Mouse (Mus musculus) urinary bladder, adult 18-20 months (tissue): Measurements from ENCODE around the gene Nme6.
"Not testable (repeated sequence)": the region's sequence is repeated elsewhere in the genome, so short reads cannot be mapped to it uniquely, and the experiment has no call there.

Experiments used
- DNase-seq, 2 experiments: peaks; one replicate each; pipeline ENCODE4 v3.0.0; 2022; ENCODE audit warnings: low spot score in 2 of 2, mixed read lengths in 2 of 2

Nme6 gene

DNA sequence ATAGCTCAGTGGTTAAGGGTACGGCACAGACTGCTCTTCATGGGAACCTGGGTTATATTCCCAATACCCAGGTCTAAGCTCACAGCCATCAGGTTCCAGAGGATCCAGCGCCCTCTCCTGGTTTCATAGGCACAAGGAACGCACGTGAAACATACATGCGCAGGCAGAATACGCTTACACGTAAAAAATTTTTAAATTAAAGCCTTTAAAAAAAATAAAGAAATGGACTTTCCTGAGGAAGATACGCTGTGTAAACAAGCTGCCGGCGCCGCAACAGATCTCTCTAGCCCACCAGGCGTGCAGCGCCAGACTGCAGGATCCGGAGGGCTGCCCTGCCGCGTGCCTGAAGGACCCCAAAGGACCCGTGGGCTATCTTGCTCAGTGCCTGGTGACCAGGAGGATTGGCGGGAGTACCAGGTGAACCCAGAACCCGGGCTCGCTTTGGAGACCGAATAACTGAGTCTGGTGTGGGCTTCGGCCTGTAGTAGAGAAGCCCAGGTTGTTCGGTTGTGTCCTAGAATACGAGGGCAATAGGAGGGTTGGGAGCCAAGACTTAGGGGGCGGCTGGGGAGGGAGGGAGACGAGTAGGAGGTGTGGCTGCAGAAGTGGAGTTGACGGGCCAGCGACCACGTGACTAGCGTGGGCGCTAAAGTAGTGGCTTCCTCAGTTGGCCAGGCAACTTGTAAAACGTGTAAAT lies at the start of gene Nme6:
Gene Nme6 (plus strand): TSS at position 359 of the 697 bp plus-strand sequence.
- peak; percentile 77 to 81 for DNase-seq

DNA sequence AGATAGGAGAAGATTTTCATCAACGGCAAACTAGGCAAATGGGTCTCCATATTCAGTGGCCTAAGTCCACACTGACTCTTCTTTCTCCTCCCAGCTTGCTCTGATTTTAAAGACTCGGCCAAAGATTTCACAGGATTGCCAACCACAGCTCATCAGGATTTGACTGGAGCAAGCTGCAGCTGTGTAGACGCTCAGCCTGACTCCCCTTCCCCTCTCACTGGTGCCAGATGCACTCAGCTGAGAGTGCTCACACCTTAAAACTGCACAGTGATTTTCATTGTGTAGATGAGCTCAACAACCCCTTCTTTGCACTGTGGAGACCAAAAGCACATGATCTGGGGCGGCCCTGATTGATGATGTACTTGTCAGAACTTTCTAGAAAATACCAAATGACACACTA lies 42.0 kb upstream of the Nme6 start, which contains the start of gene Fbxw27:
Gene Fbxw27 (minus strand): TSS at position 101 of the 400 bp plus-strand sequence.
- DNase-seq: not testable (repeated sequence)

DNA sequence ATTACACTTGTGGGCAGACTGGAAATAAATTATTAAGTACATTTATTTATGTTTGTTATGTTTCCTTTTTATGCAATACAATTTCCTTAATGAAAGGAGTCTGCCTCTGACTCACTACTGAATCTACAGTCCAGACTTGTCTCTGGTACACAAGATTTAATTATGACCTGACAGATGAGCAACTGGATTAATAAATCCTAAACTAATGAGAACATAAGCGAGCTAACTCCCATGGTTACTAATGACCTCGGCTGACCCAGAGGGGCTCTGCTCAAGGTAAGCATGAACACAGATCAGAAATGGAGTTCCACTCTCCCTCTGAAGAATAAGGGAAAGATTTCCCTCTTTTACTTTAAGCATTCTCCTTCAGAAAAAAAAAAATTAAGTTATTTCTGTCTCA lies 37.3 kb upstream of the Nme6 start:
- DNase-seq: no peak

DNA sequence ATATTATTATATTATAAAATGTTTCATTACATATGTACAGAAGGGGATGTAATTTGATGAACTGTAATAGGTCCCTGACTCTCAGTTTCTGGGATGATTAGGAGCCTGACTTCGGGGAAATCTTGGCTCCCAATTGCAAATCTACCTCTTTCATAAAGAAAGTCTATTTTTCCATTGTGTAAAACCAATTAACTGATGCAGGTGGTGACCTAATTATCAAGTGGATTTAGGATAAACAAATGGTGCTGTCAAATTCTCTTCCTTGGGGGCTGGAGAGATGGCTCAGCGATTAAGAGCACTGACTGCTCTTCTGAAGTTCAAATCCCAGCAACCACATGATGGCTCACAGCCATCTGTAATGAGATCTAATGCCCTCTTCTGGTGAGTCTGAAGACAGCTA lies 36.7 kb upstream of the Nme6 start:
- DNase-seq: no peak

DNA sequence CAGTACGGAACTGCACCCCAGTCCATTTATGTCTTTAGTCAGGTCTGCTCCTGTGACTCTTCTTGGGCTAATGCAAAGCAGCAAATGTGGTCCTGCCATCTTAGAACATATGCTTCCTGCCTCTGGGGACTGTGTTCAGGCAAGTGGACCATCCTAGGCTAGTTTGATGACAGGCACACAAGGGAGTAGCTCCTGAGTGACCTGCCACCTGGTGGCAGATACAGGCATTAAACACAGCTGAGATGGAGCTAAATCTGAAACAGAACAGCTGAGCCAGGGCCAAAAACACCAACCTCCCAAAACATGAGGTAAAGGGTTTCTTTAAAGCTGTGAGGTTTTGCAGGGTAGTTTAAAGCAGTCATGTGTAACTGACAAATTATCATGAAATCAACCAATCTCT lies 34.5 kb upstream of the Nme6 start:
- DNase-seq: peak in 1 of 2 experiments; percentile 16

DNA sequence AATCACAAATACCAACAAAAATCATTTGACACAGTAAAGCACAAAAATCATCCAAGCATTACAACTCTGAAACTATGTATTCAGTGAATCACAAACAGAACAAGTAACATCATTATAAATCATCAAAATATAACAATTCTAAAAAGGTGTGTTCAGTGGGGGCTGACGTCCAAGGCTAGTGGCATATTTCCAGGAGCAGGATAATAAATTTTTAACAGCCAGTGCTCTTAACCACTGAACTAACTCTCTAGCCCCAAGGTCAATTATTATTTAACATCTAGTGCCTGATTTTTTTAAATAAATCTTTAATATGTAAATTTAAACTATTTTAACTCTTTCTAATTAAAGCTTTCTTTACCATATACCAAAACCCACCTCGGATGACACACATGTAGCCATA lies 27.0 kb upstream of the Nme6 start:
- DNase-seq: not testable (repeated sequence)

DNA sequence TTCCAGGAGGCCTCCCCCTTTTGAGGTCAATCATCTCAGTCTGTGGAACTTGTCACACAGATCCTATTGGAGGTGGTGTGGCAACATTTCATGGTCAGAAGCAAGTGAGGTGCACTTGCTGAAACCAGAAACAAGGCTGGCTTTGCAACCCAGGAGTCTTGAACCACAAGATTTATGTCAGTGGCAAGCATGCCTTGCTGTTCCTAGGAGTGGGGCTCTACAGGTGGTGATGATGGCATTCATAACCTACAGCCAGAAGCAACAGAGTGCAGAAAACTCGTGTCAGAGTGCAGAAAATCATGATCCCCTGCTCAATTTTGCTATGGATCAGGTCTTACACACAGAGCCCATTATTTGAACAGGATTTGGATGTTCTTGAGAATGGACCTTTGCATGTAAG lies 26.3 kb upstream of the Nme6 start:
- DNase-seq: no peak

DNA sequence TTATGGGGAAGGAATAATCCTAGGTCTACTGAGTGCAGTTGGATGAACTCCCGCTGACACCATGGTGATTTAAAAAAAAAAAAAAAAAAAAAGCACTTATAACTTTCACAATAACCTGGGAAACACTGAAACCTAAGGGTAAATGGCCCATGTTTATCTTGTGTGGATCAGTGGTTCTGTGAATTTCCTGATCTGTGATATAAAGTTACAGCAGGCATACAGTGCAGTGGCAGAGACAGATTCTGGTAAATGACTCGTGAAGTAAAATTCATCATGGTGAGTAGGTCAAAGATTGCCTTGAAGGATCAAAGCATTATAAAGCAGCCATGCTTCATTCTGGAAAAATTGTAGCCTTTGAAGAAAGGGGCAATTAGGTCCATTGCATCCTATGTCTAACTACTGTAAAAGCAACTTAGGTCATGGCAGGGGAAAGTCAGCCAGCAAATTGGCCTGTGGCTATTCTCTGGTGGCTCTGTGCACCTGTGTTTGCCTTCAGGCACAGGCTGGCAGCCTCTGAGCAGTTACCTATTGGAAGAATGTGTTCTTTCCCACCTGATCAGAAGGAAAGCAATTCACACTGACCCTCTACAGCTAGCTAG lies 25.8 kb upstream of the Nme6 start:
- no peak for DNase-seq

DNA sequence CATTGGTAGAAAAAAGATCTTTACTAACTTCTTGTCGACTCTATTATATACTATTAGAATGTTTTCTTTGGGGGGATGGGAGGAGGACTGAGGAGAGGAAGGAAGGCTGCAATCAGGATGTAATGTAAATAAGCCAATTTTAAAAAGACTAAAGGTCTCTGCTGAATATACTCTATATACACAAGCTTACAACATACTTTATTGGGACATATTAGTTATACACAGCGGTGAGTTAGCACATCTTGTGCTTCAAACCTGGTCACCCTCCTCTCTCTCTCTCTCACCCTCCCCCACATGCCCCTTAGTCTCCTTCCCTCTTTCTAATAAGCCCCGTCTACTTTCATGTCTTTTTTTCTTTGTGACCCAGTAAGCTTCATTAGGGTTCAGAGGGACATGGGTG lies 24.7 kb upstream of the Nme6 start:
- no peak for DNase-seq

DNA sequence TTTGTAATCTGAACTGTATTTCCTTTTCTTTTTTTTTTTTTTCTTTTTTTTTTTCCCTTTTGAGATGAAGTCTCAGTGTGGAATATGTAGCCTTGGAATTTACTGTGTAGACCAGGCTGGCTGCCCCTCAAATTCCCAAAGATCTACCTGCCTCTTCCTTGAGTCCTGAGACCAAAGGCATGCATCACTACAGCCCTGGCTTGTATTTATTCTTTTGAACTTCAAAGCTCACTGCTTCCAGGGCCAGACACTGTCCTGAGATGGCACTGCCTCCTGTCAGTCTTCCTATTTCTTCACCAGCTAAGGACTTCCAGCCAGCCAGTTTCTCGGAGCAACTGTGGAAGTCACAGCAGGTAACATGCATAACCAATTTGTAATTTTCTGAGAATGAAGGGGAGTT lies 20.6 kb upstream of the Nme6 start, which contains the start of gene Spink8:
Gene Spink8 (plus strand): TSS at position 301 of the 400 bp plus-strand sequence.
- DNase-seq: no peak

DNA sequence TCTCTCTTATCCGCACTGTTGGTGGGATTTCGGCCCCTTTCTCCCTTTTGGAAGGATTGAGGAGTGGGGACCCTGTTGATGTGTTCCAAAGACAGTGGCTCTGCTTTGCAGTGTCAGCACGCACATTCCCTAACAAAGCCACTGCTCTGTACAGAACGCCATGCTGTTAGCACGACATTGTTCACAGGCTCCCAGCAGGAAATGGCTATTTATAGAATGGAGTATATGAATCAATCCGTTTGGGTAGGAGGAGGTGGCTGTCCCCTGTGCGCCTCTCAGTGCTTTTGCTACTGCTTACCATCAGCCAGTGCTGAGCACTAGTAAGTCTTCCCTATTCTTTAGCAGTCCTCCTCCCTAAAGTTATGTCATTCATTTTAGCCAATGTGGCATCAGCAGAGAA lies 19.1 kb upstream of the Nme6 start:
- no peak for DNase-seq

DNA sequence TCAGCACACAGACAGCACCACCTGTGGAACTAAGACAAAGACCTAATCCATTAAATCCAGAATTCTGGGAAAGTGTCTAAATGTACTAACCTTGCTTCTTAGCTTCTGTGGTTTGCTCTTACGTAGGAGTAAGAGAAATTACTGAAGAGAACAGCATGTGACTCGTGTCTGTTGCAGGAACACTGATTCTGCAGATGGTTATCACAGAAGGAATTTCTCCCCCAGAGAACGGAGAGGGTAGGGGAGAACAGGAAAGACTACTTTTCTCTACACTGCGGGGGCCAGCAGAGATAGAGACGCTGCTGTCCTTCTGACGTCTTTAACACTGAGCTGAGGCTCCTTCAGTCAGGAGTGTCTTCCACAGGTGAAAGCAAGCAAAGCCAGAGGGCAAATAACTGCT lies 16.2 kb upstream of the Nme6 start:
- DNase-seq: no peak

DNA sequence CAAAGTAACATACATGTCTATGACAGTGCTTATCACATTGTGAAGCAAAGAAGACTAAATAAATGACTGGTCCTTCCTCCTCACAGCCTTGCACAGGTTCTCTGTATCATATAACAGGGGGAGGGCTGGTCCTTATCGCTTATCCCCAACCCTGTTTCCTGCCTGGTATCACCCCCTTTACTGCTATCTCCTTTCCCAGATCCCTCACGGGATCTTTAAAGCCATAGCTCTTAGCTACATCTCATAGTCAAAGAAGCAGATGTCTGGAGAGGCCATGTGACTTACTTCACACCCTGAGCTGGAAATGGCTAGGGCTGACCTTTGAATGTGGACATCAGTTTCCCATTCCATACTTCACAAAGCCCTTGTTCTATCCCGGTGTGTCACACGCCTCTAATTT lies 6.8 kb upstream of the Nme6 start:
- no peak for DNase-seq

DNA sequence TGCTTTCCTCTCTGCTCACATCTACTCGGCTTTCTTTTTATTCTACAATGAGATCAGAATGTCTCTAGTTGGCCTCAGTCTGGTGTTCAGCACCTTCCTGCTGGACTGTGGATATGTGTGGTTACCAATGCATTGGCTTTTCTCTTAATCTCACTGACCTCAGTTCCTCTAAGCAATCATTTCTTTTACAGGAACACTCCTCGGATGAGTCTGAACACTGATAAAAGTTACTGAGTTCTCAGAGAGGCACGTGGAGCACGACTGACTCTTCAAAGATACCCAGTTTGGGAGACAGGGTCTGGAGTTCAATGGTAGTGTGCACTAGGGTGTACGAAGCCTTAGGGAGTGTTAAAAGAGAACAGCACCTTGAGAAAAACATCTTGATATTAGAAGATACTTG lies 6.4 kb upstream of the Nme6 start:
- no peak for DNase-seq

DNA sequence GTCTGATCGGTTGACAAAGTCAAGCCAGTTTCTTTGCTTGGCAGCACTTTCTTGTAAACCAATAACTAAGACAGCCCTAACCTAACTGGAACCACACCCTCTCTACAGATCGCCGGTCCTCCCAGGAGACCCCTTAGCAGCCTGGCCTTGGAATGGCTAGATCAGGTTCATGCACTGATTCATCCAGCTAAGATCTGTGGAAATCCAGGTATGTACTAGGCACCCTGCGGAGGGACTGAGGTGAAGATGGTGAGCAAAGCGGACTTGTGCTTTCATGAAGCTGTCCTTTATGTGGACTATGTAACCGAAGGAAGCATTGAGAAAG lies 501 bp downstream of the Nme6 start:
- peak in 1 of 2 experiments; percentile 27 for DNase-seq

DNA sequence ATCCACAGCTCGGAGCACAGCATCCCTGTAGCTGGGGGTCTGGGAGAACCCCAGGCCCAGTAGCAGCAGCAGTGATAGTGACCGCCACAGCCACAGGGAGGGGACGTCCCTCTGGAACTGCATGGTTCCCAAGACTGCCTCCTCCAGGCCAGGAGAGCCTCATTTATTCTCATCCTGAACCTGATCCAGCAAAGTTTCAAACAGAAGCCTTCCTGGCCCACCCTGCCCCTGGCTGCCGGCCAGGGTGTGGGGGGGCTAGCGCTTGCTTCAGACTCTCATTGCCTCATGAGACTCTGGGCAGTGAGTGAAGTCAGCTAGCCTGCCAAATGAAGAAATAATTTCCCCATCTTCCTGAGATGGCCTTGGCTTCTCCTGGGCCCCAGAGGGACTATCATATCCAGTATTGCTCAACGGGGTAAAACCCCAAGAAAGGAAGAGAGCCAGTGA lies 16.8 kb downstream of the Nme6 start, which contains the start of gene Camp:
Gene Camp (minus strand): TSS at position 306 of the 447 bp plus-strand sequence.
- peak in 1 of 2 experiments; percentile 48 for DNase-seq

DNA sequence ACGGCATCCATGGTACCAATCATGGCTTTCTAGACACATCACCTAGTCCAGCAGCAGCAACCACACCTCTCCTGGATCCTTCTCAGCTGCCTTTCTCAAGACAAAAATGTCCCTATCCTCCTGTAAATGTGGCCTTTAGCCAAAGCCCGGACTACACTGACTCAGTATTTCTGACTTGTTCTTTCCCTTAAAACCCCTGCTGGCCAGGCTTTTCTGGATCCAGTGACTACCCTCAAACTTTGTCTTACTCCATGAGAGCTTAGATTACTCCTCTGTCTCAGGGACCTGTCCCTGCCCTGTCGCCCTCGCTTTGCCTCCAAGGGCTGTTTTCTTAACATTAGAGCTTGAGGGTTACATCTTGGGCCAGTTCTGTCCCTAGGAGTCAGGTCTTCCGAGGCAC lies 17.6 kb downstream of the Nme6 start:
- no peak for DNase-seq

DNA sequence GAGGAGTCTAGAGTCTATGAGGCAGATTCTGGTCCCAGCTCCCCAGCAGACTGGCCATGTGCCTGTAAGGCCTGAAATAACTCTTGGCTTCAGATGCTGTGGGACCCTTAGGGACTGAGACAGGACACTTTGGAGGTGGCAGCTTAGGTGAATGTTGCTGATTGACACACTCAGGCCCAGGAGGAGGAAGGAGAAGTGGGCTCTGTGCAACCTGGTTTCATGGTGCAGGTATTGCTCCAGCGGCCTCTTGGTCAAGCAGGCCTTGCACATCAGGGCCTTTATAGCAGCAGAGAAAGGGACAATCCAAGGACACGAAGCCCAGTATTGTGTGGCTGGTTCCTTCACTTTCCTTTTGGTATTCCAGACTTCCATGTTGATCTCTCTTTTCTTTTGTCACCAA lies 21.8 kb downstream of the Nme6 start:
- no peak for DNase-seq

DNA sequence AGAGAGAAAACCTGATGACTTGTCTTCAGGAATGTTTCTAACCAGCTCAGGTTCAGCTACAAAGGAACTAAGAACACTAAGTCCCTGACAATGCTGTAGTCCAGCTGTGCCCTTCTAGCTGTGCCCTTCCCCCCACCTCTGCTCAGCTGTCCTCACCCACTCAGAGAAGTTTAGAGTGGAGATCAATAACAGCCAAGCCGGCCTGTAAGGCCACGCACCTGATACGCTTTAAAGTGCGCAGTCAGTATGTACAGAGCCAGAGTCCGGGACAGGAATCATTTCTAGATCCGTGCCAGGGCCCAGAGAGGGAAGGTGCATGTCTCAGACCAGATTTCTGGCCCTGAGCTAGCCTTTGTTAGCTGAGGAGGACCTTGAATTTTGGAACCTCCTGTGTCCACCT lies 23.4 kb downstream of the Nme6 start:
- DNase-seq: no peak

DNA sequence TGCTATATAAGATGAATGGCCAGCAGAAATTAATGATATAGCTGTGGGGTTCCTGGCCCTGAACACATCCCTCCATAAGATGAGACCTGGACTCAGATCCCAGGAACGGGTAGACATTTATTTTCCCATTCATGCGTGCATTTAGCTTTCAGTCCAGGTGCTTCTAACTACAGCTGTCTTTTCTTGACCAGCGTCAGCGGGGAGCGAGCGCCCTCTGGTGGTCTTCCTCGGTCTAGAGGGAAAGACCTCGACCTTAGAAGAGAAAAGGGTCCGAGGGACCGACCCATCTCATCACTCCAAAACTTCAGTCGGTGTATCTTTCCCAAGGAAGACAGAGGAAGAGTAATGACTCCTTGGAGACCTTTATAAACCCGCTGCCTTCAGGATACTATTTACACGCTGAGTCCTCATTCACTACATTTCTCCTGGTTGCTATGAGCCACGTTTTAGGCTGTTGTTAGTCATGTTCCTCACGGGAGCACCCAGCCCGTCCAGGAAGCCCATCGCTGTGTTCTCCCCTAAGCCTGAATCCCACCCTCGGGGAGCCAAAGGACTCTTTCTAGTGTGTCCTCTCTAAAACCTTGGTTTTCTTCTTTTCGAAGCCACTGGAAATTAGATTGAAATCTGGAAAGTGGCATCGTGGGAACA lies 30.0 kb downstream of the Nme6 start:
- peak; percentile 47 to 77 for DNase-seq

DNA sequence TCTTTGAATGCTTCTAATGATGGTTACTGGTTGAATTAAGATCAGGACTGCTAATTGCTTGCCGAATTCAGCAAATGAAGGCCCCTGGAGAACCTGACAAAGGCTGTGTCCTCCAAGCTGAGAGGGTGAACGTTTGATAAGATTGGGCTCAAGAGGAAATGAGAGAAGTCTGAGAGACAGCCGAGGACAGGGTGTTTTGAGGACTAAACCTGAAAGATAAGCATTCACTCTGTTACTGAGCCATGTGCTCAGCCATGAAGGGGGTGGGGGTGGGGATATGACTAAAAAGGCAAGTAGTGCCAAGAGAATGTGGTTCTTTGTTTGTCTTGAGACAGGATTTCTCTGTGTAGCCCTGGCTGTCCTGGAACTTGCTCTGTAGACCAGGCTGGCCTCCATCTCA lies 30.5 kb downstream of the Nme6 start:
- no peak for DNase-seq

DNA sequence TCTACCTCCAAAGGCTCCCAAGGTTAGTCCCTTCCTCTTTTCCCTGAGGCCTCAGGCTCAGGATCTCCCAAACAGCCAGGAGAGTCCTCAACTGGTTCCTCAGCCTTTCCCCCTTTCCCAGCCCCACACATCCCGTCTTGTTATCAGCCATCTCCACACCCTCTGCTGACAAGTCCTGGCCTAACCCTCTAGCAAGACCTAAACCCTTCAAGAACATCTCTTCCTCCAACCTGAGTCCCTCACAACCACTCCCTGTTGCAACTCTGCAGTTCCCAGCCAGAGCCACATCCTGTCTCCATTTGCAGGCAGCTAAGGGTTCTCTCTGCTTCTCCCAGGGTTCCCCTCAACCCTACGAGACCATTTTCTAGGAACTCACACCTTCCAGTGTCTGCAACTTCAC lies 33.7 kb downstream of the Nme6 start:
- DNase-seq: peak in 1 of 2 experiments; percentile 9

DNA sequence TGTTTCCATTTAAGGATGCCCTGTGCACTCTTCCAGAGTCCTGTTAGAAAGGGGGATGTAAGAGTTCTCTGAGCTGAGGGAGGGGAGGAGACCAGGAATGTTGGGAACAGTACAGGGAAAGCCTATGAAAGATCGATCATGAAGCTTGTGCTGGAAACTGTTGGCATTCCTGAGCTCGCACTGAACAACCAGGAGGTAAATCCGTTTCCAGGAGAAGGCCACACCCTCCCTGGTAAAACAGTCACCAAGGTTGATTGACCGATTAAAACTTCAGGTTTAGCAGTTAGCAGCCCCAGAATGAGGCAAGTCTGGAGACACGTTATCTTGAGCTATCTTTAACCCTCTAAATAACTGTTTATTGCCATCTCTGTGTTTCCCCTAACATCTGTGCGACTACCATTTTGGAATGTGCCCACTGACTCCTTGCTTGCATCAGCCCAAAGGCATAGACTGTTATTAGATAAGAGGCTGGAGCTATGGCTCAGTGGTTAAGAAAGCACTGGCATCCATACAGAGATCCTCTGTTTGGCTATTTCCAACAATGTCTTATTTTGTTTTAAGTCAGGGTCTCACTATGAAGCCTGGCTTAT lies 38.5 kb downstream of the Nme6 start:
- no peak for DNase-seq
